Mouse (Mus musculus): Measurements from ENCODE around the gene Agap3.

The Agap3 gene

GRCm38 (mm10) chr5:24510635-24511034 is 58.7 kb downstream of the Agap3 start:
- no peak for DNase-seq (ENCODE audit: extremely low read depth, insufficient read length, low spot score)

- DNase-seq (ENCODE audit: extremely low read depth, insufficient read length, low spot score) = peak; percentile 54
These were observed 60.3 kb downstream of the Agap3 start for GRCm38 (mm10) chr5:24512271-24512670.

- no peak for DNase-seq (ENCODE audit: extremely low read depth, insufficient read length, low spot score)
These were observed 69.4 kb downstream of the Agap3 start for GRCm38 (mm10) chr5:24521366-24521765.

- DNase-seq (ENCODE audit: extremely low read depth, insufficient read length, low spot score) = no peak
These were observed 71.8 kb downstream of the Agap3 start for GRCm38 (mm10) chr5:24523806-24524205.

GRCm38 (mm10) chr5:24524522-24524921 is 72.5 kb downstream of the Agap3 start:
- no peak for DNase-seq (ENCODE audit: extremely low read depth, insufficient read length, low spot score)

GRCm38 (mm10) chr5:24525360-24526189 is 73.6 kb downstream of the Agap3 start:
- DNase-seq (ENCODE audit: extremely low read depth, insufficient read length, low spot score) = no peak

GRCm38 (mm10) chr5:24526190-24526888 is 74.4 kb downstream of the Agap3 start:
- no peak for DNase-seq (ENCODE audit: extremely low read depth, insufficient read length, low spot score)

GRCm38 (mm10) chr5:24526889-24527230 is 74.9 kb downstream of the Agap3 start, which contains the start of gene Gbx1:
Gene Gbx1, minus strand, starts transcription at chr5:24527202.
- DNase-seq (ENCODE audit: extremely low read depth, insufficient read length, low spot score) = no peak

- no peak for DNase-seq (ENCODE audit: extremely low read depth, insufficient read length, low spot score)
These were observed 75.8 kb downstream of the Agap3 start for GRCm38 (mm10) chr5:24527780-24528179.

GRCm38 (mm10) chr5:24530042-24530689 is 78.2 kb downstream of the Agap3 start:
- DNase-seq (ENCODE audit: extremely low read depth, insufficient read length, low spot score) = peak; percentile 70

- DNase-seq (ENCODE audit: extremely low read depth, insufficient read length, low spot score) = no peak
These were observed 81.4 kb downstream of the Agap3 start for GRCm38 (mm10) chr5:24533391-24533790.

- DNase-seq (ENCODE audit: extremely low read depth, insufficient read length, low spot score) = no peak
These were observed 82.3 kb downstream of the Agap3 start for GRCm38 (mm10) chr5:24534292-24534691.

GRCm38 (mm10) chr5:24535731-24536130 is 83.8 kb downstream of the Agap3 start:
- DNase-seq (ENCODE audit: extremely low read depth, insufficient read length, low spot score) = no peak

GRCm38 (mm10) chr5:24536511-24536910 is 84.5 kb downstream of the Agap3 start:
- no peak for DNase-seq (ENCODE audit: extremely low read depth, insufficient read length, low spot score)

- no peak for DNase-seq (ENCODE audit: extremely low read depth, insufficient read length, low spot score)
These were observed 85.6 kb downstream of the Agap3 start for GRCm38 (mm10) chr5:24537618-24538017.

- no peak for DNase-seq (ENCODE audit: extremely low read depth, insufficient read length, low spot score)
These were observed 87.8 kb downstream of the Agap3 start for GRCm38 (mm10) chr5:24539571-24540296.

- DNase-seq (ENCODE audit: extremely low read depth, insufficient read length, low spot score) = no peak
These were observed 88.6 kb downstream of the Agap3 start, which contains the start of gene Asb10 for GRCm38 (mm10) chr5:24540387-24541143. Gene Asb10, minus strand, starts transcription at chr5:24540978.

GRCm38 (mm10) chr5:24541144-24541569 is 89.2 kb downstream of the Agap3 start:
- no peak for DNase-seq (ENCODE audit: extremely low read depth, insufficient read length, low spot score)

GRCm38 (mm10) chr5:24542643-24543042 is 90.7 kb downstream of the Agap3 start:
- DNase-seq (ENCODE audit: extremely low read depth, insufficient read length, low spot score) = no peak

Data from 3134 (cell line).